Mouse (Mus musculus): Measurements from ENCODE around the gene Best3. TPM values are rescaled to one million over a fixed set of nuclear protein-coding genes. Genes with fewer than 3 reads are reported as not detected.

Gene Best3
- polyA plus RNA-seq, 1 experiment = not detected

DNA sequence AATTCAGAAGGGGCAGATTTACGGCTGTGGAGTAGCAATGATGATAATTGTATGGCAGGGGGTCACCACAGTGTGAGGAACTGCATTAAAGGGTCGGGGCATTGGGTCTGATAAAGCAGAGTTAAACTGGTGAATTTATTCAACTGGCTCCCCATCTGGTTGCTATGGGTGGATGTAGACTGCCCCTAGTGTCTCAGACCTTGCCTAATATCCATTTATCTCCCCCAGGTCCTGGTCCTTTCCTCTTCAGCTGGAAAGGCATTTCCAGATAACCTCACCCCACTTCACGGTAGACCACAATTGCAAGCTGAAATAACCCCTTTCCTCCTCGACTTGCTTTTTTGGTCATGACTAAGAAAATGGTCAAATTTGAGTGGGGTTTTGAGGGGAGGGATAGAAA is 8.7 kb upstream of the Best3 start:
- TF ChIP-seq CTCF (IDR thresholded peaks at IDR 0.05; ENCODE audit: borderline replicate concordance, insufficient read depth, low read length) = no peak
- TF ChIP-seq POLR2A (IDR thresholded peaks at IDR 0.05; ENCODE audit: low read depth, low read length) = no peak
- Histone ChIP-seq H3K4me3 (ENCODE audit: insufficient read depth, low read length) (no peak overlapping the region), H3K4me1 (ENCODE audit: control insufficient read depth, insufficient read depth, low read length) (no peaks in the 10 kb centered on the region; the same call in 1 of the 2 replicates), H3K27ac (ENCODE audit: insufficient read depth, low read length) (no peak overlapping the region)

DNA sequence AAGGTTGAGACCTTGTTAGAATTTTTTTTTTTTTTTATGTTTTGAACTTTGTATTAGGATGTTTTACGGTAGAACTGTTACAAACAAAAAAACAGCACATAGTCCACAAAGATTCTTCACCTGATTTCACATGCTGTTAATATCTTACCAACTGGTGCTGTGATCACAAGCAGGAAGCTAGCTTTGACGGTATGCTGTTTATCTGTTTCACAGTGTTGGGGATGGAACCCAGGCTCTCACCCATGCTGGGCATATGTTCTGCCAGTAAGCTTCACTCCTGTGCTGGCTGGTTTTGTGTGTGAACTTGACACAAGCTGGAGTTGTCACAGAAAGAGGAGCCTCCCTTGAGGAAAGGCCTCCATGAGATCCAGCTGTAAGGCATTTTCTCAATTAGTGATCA is 8.3 kb upstream of the Best3 start:
- Histone ChIP-seq H3K27ac (ENCODE audit: insufficient read depth, low read length) (no peak overlapping the region), H3K4me1 (ENCODE audit: control insufficient read depth, insufficient read depth, low read length) (no peaks in the 10 kb centered on the region; the same call in 1 of the 2 replicates), H3K4me3 (ENCODE audit: insufficient read depth, low read length) (no peak overlapping the region)
- TF ChIP-seq POLR2A (IDR thresholded peaks at IDR 0.05; ENCODE audit: low read depth, low read length) (no peak), CTCF (IDR thresholded peaks at IDR 0.05; ENCODE audit: borderline replicate concordance, insufficient read depth, low read length) (no peak)

- no peaks in the 10 kb centered on the region; the same call in 1 of the 2 replicates for H3K4me1 ChIP-seq (ENCODE audit: control insufficient read depth, insufficient read depth, low read length)
- no peak overlapping the region for H3K27ac ChIP-seq (ENCODE audit: insufficient read depth, low read length)
- TF ChIP-seq CTCF (IDR thresholded peaks at IDR 0.05; ENCODE audit: borderline replicate concordance, insufficient read depth, low read length) (no peak), POLR2A (IDR thresholded peaks at IDR 0.05; ENCODE audit: low read depth, low read length) (no peak)
- H3K4me3 ChIP-seq (ENCODE audit: insufficient read depth, low read length) = no peak overlapping the region
Measured at GRCm38 (mm10) chr10:116978841-116979240, 7.3 kb upstream of the Best3 start.

- no peak overlapping the region for H3K4me3 ChIP-seq (ENCODE audit: insufficient read depth, low read length)
- TF ChIP-seq POLR2A (IDR thresholded peaks at IDR 0.05; ENCODE audit: low read depth, low read length) (no peak), CTCF (IDR thresholded peaks at IDR 0.05; ENCODE audit: borderline replicate concordance, insufficient read depth, low read length) (no peak)
- H3K27ac ChIP-seq (ENCODE audit: insufficient read depth, low read length) = no peak overlapping the region
- no peaks in the 10 kb centered on the region; the same call in 1 of the 2 replicates for H3K4me1 ChIP-seq (ENCODE audit: control insufficient read depth, insufficient read depth, low read length)
Measured at GRCm38 (mm10) chr10:116980273-116980672, 5.8 kb upstream of the Best3 start.

- TF ChIP-seq POLR2A (IDR thresholded peaks at IDR 0.05; ENCODE audit: low read depth, low read length) (no peak), CTCF (IDR thresholded peaks at IDR 0.05; ENCODE audit: borderline replicate concordance, insufficient read depth, low read length) (no peak)
- no peak overlapping the region for H3K27ac ChIP-seq (ENCODE audit: insufficient read depth, low read length)
- H3K4me1 ChIP-seq (ENCODE audit: control insufficient read depth, insufficient read depth, low read length) = no peaks in the 10 kb centered on the region; the same call in 1 of the 2 replicates
- no peak overlapping the region for H3K4me3 ChIP-seq (ENCODE audit: insufficient read depth, low read length)
Measured at GRCm38 (mm10) chr10:116980888-116981287, 5.2 kb upstream of the Best3 start.

- H3K27ac ChIP-seq (ENCODE audit: insufficient read depth, low read length) = peak overlapping the region; percentile 74
- no peak overlapping the region for H3K4me3 ChIP-seq (ENCODE audit: insufficient read depth, low read length)
- H3K4me1 ChIP-seq (ENCODE audit: control insufficient read depth, insufficient read depth, low read length) = no peaks in the 10 kb centered on the region; the same call in 1 of the 2 replicates
- no peak for TF ChIP-seq CTCF (IDR thresholded peaks at IDR 0.05; ENCODE audit: borderline replicate concordance, insufficient read depth, low read length)
- TF ChIP-seq POLR2A (IDR thresholded peaks at IDR 0.05; ENCODE audit: low read depth, low read length) = no peak
Measured at GRCm38 (mm10) chr10:116982526-116982925, 3.6 kb upstream of the Best3 start.

GRCm38 (mm10) chr10:116984836-116985235 is 1.3 kb upstream of the Best3 start:
- TF ChIP-seq POLR2A (IDR thresholded peaks at IDR 0.05; ENCODE audit: low read depth, low read length) (no peak), CTCF (IDR thresholded peaks at IDR 0.05; ENCODE audit: borderline replicate concordance, insufficient read depth, low read length) (no peak)
- no peak overlapping the region for H3K27ac ChIP-seq (ENCODE audit: insufficient read depth, low read length)
- H3K4me1 ChIP-seq (ENCODE audit: control insufficient read depth, insufficient read depth, low read length) = no peaks in the 10 kb centered on the region; the same call in 1 of the 2 replicates
- no peak overlapping the region for H3K4me3 ChIP-seq (ENCODE audit: insufficient read depth, low read length)

DNA sequence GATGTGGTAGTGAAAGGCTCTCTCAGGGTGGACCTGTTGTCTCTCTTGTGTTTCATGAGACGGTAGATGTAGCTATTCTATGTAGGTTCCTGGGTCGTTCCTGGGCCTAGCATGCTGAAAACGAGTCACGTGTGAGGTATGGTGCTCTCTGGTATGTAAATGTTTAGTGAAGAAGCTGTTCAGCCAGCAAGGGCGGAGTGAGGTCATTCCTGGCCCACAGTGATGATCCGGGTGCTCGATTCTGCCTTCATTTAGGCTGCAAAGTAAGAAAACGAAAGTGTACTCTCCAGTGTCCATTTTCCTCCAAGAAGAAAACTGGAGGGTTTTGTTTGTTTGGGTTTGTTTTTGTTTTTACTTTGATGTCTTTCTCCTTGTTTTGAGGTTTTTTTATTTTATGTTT is 7.9 kb downstream of the Best3 start:
- Histone ChIP-seq H3K4me3 (ENCODE audit: insufficient read depth, low read length) (no peak overlapping the region), H3K4me1 (ENCODE audit: control insufficient read depth, insufficient read depth, low read length) (peaks cover 7% of the 10 kb centered on the region)
- TF ChIP-seq POLR2A (IDR thresholded peaks at IDR 0.05; ENCODE audit: low read depth, low read length) (no peak), CTCF (IDR thresholded peaks at IDR 0.05; ENCODE audit: borderline replicate concordance, insufficient read depth, low read length) (no peak)

GRCm38 (mm10) chr10:116995162-116995561 is 9.0 kb downstream of the Best3 start:
- peak overlapping the region; percentile 98 for H3K27ac ChIP-seq (ENCODE audit: insufficient read depth, low read length)
- H3K4me3 ChIP-seq (ENCODE audit: insufficient read depth, low read length) = no peak overlapping the region
- TF ChIP-seq CTCF (IDR thresholded peaks at IDR 0.05; ENCODE audit: borderline replicate concordance, insufficient read depth, low read length) (no peak), POLR2A (IDR thresholded peaks at IDR 0.05; ENCODE audit: low read depth, low read length) (no peak)
- H3K4me1 ChIP-seq (ENCODE audit: control insufficient read depth, insufficient read depth, low read length) = peaks cover 7% of the 10 kb centered on the region

More for the DNA sequence above, 7.9 kb downstream of the Best3 start:
- H3K27ac ChIP-seq (ENCODE audit: insufficient read depth, low read length) = no peak overlapping the region

- Histone ChIP-seq H3K4me3 (ENCODE audit: insufficient read depth, low read length) (no peak overlapping the region), H3K27ac (ENCODE audit: insufficient read depth, low read length) (peak overlapping the region; percentile 98), H3K4me1 (ENCODE audit: control insufficient read depth, insufficient read depth, low read length) (peaks cover 7% of the 10 kb centered on the region)
- TF ChIP-seq POLR2A (IDR thresholded peaks at IDR 0.05; ENCODE audit: low read depth, low read length) (no peak), CTCF (IDR thresholded peaks at IDR 0.05; ENCODE audit: borderline replicate concordance, insufficient read depth, low read length) (no peak)
Measured at GRCm38 (mm10) chr10:116995584-116996235, 9.6 kb downstream of the Best3 start.
